Mouse (Mus musculus) gastrocnemius, adult 2 months (tissue): ENCODE data around the gene Bst1. TPM values are rescaled to one million over a fixed set of nuclear protein-coding genes. Genes with fewer than 3 reads are reported as not detected.

Source experiments
- DNase-seq: peaks from one replicate; pipeline ENCODE4 v3.0.0; 2022
- H3K27ac ChIP-seq: fragments of 200-600 bp; 2 replicates; pipeline ENCODE4 v1.8.1; 2022; ENCODE audit warnings: mild to moderate bottlenecking
- H3K4me3 ChIP-seq: fragments of 200-600 bp; 2 replicates; pipeline ENCODE4 v1.8.1; 2022; ENCODE audit warnings: mild to moderate bottlenecking, moderate library complexity
- CTCF ChIP-seq: fragments of 200-600 bp; IDR thresholded peaks from 2 replicates; pipeline ENCODE4 v1.8.1; 2022; ENCODE audit warnings: antibody characterized with exemption, mild to moderate bottlenecking, moderate library complexity
- intact Hi-C: fragments of 180-260 bp; cut with DNase I; formaldehyde crosslinking; loops from one replicate; pipeline ENCODE4 v1.15.1; 2025
- long read RNA-seq, 2 experiments: library from polyadenylated mRNA; stranded (forward); transcript quantifications; one replicate each; pipeline ENCODE4 v2.0.0; 2021
- total RNA-seq, 2 experiments: library from RNA; stranded (reverse); gene quantifications; 2 replicates each; pipeline ENCODE4 v1.2.3; 2021

Gene Bst1
- under 1 TPM in 1 of 2 experiments, not detected in 1; 0.17 TPM for total RNA-seq
- long read RNA-seq, experiment 1: 0 reads
- long read RNA-seq, experiment 2: 0 reads

DNA sequence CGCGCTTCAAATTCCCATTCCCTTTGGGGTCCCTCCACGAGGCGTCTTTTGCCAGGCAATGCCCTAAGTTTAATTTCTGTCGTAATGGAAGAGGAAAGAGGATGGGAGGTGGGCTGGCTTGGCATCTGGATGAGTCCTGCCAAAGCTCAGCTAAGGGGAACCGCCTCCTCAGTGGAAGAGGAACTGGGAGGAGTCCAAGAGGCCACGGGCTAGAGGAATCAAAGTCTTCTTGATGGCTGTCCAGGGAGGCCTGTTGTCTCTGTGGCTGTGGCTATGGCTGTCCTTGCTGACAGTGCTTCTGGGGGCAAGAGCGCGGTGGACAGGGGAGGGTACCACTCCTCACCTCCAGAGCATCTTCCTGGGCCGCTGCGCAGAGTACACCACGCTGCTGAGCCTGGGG lies at the start of gene Bst1:
Gene Bst1, plus strand, starts transcription at position 191 of the 400 bp plus-strand sequence.
- DNase-seq: peak; percentile 28

DNA sequence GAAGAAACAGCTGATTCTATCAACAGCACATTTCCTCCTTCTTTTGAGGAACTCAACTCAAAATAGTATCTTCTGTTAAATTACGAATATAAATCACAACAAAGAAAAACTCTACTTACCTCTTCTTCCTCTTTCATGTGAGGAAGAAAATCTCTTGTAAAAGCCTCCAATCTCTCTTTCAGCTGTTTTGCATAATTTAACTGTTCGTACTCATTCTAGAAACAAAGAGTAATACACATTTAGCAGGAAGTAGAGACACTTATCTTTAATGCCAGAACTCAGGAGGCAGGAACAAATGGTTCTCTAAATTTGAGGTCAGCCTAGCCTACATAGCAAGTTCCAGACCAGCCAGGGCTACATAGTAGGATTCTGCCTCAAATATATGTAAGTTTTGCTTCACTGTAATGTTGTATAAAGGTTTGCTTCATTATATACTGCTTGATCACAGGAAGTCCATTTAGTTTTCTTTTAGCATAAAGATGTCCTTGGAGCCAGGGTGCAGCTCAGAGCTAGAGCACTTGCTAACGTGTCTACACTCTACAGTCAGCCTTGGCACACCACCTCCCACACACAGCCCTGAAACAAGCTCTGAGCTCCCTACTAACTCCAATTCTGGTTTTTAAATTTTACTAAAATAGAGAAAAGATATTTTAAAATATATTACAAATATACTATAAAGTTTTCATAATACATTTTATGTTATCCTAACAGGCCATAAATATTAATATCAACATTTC lies 47.9 kb upstream of the Bst1 start:
- TF ChIP-seq CTCF: no peak
- Histone ChIP-seq H3K27ac (no peak overlapping the region), H3K4me3 (no peak overlapping the region)
- intact Hi-C loops: no loop called here
- no peak for DNase-seq

More for the DNA sequence above, at the start of gene Bst1:
- intact Hi-C loops: no loop called here
- H3K27ac ChIP-seq: no peak within 1 kb of the TSS
- no peak for TF ChIP-seq CTCF
- H3K4me3 ChIP-seq: no peak within 1 kb of the TSS

GRCm38 (mm10) chr5:43771555-43771954 lies 47.1 kb upstream of the Bst1 start:
- TF ChIP-seq CTCF: no peak
- no peak overlapping the region for H3K27ac ChIP-seq
- intact Hi-C loops: no loop called here
- DNase-seq: no peak
- no peak overlapping the region for H3K4me3 ChIP-seq

DNA sequence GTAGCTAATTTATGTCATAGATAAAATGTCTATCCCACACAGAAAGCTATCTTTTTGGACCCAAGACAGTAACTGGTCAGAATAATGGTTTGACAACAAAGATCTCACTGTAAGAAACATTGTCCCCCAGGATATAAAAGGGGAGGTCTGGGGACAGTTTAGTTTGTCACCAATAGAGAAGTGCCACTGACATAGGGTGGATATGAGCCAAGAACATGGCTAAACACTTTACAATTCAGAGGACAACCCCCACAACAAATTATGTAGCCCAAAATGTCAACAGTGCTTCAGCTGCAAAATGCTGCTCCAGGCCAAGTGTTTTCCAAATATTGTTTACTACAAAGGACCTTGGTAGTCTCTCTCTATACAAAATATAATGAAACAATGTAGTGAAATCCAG lies 42.3 kb upstream of the Bst1 start:
- intact Hi-C loops: no loop called here
- TF ChIP-seq CTCF: no peak
- no peak overlapping the region for H3K27ac ChIP-seq
- no peak overlapping the region for H3K4me3 ChIP-seq
- DNase-seq: no peak

DNA sequence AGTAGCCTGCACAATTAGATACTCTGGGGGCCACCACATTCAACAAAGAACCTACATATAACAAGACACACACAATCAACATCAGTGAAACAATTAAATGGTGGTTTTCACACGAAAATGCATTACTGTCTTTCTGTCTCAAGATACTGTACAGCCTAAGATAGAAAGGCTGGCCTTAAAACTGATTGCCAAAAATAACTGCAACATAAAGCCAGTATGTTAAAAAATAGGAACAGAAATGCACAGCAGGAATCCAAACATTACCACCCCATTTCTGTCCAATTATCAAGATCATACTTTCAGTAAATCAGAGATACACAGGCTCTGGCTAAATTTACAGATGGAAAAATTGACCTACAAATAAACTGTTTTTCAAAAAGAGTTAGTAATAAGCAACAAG lies 41.7 kb upstream of the Bst1 start:
- no peak for DNase-seq
- TF ChIP-seq CTCF: no peak
- Histone ChIP-seq H3K4me3 (no peak overlapping the region), H3K27ac (no peak overlapping the region)
- intact Hi-C loops: no loop called here

- no peak for TF ChIP-seq CTCF
- intact Hi-C loops: no loop called here
- Histone ChIP-seq H3K27ac (no peak overlapping the region), H3K4me3 (no peak overlapping the region)
- no peak for DNase-seq
Measured at GRCm38 (mm10) chr5:43778583-43778982, 40.1 kb upstream of the Bst1 start.

GRCm38 (mm10) chr5:43781423-43781976 lies 37.2 kb upstream of the Bst1 start:
- H3K27ac ChIP-seq: peak overlapping the region; percentile 92
- no peak for DNase-seq
- peak overlapping the region; percentile 97 for H3K4me3 ChIP-seq
- intact Hi-C loops: no loop called here
- TF ChIP-seq CTCF: no peak

GRCm38 (mm10) chr5:43781977-43782930 lies 36.4 kb upstream of the Bst1 start:
- Histone ChIP-seq H3K27ac (peak overlapping the region; percentile 92), H3K4me3 (peak overlapping the region; percentile 97)
- TF ChIP-seq CTCF: no peak
- peak; percentile 88 for DNase-seq
- intact Hi-C loops: no loop called here

DNA sequence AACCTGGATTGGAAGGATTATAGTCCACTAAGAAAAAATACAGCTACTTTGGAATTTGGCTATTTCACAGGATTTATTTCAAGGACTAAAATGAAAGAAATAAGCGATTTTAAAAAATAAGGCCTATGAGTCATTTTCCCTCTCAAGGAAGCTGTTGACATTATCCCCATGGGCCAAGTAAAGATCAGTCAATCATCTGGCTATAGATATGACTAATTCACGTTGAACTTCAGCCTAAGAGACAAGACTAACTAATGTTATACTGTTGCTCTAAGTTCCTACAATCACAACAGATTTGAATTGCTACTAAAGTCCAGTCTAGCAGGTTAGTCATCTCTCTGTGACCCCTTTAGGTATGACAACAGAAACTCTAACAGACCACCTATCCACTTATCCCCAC lies 34.7 kb upstream of the Bst1 start:
- intact Hi-C loops: no loop called here

GRCm38 (mm10) chr5:43786607-43787006 lies 32.1 kb upstream of the Bst1 start:
- Histone ChIP-seq H3K4me3 (no peak overlapping the region), H3K27ac (no peak overlapping the region)
- DNase-seq: no peak
- no peak for TF ChIP-seq CTCF
- intact Hi-C loops: no loop called here

More for the DNA sequence above, 34.7 kb upstream of the Bst1 start:
- Histone ChIP-seq H3K4me3 (no peak overlapping the region), H3K27ac (no peak overlapping the region)
- no peak for DNase-seq
- no peak for TF ChIP-seq CTCF

DNA sequence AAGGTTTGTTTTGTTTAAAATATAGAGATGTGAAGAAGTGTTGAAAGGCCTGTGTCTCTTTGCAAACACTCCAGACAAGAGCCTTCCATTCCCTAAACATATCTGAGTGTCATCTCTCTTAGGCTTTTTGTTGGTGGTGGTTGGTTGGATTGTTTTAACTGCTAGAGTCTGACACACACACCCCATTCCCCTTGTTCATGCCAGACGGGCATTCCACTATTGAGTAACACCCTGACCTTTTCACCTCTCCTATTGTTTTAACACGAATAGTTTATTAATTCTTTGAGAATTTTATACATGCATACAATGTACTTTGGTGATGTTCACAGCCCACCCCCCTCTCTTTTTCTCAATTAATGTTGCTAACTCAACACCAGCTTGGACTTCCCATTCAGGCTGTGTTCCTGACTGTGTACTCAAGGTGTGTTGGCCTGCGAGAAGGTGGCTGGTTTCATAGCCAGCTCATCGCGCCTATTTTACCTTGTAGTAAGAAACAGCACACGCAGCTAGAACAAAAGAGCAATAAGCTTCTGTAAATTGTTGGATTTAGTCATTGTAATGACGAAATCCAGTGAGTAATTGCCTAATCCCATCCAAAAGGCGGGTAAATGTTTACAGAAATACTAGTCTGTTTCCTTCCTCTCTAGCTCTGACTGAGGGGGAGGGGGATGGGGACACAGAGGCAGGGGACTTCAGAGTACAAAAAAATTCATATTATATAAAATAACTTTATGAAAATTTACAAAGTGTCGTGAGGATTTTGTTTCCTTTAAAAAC lies 30.5 kb upstream of the Bst1 start:
- DNase-seq: no peak
- Histone ChIP-seq H3K27ac (no peak overlapping the region), H3K4me3 (no peak overlapping the region)
- intact Hi-C loops: no loop called here
- TF ChIP-seq CTCF: no peak

- intact Hi-C loops: no loop called here
- no peak for DNase-seq
- no peak for TF ChIP-seq CTCF
Measured at GRCm38 (mm10) chr5:43792354-43792753, 26.3 kb upstream of the Bst1 start.

More at GRCm38 (mm10) chr5:43792354-43792753, 26.3 kb upstream of the Bst1 start:
- Histone ChIP-seq H3K4me3 (no peak overlapping the region), H3K27ac (no peak overlapping the region)
